Mouse (Mus musculus) adrenal gland (tissue): Measurements from ENCODE around the gene Slc26a11.
"Not testable (repeated sequence)": the region's sequence is repeated elsewhere in the genome, so short reads cannot be mapped to it uniquely, and the experiment has no call there.

Experiments used
- intact Hi-C: fragments of 180-260 bp; cut with DNase I; formaldehyde crosslinking; loops from one replicate; pipeline ENCODE4 v1.15.1; 2025

Slc26a11 gene

DNA sequence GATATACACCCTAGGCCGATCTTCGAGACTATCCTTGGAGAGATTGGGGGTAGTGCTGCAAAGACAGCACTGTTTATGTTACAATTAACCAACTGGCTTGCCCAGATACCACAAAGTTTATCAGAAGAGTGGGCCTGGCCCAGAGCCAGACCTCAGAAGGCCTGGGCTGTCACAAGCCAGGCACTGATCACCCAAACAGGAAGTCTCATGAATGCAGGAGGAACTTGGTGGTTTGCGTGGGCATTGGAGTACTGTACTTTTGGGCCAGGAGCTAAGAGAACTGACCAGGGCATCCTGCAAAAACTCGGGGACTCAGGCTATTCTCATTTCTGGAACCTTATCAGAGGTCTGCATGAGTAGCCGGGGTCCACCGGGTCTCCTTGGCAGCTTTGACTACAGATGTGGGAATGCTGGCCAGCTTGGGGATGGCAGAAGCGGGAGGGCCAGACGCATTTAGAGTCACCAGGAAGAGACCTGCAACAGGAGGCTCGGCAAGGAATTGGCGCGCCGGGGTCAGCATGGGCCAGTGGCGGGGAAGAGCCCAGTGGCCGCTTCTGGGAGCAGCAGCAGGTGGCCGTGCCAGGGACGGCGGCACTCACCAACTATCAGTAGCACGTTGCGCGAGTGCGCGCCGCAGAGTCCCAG is 437 bp upstream of the Slc26a11 start:
- intact Hi-C loops = loop anchor here (5.0 kb wide), 1 partner anchor 37 kb away; the partner anchor contains the start of gene Rnf213

DNA sequence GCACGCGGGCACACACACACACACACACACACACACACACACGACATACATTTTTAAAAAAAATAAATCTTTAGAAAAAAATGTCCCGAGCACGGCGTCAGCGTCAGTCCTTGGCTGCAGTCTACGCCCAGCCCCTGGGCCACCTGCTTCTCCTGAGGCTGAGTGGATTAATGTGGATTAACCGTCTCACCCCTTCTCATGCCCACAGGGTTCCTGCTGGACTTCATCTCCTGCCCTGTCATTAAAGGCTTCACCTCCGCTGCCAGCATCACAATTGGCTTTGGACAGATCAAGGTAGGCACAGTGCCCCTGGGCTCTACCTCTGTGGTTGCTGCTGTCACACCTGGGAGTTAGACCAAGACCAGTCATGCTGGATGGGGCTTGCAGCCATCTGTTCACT is 3.7 kb downstream of the Slc26a11 start:
- intact Hi-C loops = loop anchor here (5.0 kb wide), 1 partner anchor 33 kb away; the partner anchor contains the start of gene Rnf213

DNA sequence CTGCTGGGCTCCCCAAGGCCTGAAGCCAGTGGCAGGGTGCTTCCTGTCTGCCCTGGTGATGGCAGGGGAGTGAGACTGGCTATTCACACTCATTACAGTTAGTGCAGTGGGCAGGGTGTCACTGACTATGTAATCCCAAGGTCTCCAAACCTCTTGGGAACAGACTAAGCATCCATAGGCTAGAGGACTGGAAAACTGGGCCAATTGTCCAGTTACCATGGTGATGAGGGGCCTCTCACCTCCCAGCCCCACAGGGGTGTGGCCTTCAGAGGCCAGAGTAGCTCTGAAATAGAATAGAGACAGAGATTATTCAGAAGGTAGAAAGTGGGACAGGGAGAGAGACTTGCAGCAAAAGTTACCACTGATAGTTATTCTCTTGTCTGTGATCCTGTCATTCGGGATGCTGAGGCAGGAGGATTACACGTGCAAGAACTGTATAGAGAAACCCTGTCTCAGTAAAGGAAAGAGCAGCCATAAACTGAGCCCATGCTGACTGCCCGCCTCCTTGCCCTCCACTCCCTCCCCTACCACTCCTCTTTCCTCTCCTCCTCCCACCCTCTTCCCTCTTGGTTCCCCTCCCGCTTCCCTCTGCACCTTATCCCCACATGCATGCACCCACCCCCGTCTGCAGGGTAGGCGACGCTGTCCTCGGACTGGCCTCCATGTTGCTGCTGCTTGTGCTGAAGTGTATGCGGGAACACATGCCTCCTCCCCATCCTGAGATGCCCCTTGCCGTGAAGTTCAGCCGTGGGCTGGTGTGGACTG is 7.6 kb downstream of the Slc26a11 start:
- intact Hi-C loops = loop anchor here (2.0 to 5.0 kb wide), 3 partner anchors 24 to 56 kb away; partner anchors contain the start of gene Card14

DNA sequence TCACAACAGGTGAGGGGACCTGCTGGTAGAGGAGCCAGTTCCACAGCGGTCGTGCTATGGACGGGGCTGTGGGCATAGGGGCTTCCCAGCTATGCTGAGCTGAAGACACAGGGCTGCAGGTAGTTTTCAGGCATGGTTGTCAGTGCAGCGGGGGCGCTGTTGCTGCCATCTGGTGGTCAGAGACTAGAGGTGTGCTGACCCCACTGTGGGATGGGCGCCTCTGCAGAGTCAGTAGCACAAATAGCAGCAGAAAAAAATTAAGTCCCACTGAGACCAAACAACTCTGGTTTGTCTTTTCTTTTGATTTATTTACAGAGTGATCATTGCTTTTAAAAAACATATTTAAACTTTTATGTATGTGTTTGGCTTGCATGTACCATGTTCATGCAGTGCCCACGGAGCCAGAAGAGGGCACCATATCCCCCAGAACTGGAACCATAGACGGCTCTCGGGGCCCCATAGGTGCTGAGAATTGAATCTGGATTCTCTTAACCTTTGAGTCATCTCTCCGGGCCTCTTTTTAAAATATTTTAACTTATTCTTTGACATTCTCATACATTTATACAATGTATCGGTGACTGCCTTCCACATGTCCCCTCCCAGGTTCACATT is 8.3 kb downstream of the Slc26a11 start:
- intact Hi-C loops = loop anchor here (2.0 to 5.0 kb wide), 3 partner anchors 25 to 56 kb away; partner anchors contain the start of gene Card14

DNA sequence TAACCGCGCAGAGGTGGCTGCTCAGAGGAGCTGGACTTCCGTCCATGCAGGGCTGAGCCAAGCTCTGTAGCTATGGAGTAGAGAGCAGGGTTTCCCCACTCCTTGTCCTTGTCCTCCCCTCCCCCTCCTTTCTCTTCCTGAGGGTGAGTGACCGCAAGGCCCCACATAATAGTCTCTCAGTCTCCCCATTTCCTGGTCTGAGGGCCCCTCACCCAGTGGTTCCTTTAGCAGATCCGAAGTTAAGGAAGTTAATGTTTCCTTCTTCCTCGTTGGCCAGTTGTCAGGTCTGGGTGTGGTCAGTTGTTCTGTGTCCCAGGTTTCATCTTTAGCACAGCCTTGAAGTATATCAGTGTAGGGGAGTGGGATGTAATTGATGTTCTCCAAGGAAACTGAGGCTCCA is 20.1 kb downstream of the Slc26a11 start:
- intact Hi-C loops = no loop called here

DNA sequence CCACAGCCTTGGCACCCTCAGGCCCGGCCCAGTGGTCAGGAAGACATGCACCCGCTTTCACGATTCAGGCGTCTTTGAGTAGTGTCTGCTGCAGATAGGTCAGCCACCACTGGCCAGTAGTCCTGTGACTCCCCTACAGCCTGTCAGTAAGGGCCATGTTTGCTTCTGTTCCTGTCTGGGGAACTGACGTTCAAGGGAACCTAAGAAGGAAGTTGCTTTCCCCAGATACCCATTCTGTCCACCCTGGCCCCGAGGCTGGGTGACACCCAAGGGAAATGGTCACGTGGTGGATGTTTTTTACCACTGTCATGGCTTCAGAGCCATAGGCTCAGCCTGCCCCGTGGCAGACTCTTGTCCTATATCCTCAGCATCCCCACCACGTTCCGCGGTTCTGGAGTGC is 22.0 kb downstream of the Slc26a11 start:
- intact Hi-C loops = no loop called here

DNA sequence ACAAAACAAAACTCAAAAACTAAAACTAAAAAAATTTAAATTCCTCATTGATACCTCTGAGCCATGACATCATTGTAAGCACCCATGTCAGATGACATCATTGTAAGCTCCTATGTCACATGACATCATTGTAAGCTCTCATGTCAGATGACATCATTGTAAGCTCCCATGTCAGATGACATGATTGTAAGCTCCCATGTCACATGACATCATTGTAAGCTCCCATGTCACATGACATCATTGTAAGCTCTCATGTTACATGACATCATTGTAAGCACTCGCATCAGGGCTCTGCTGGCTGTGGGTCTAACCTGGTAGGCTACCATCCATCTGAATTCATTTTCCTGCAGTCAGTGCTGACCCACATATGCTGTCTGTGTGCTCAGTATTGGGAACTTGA is 23.2 kb downstream of the Slc26a11 start:
- intact Hi-C loops = no loop called here

DNA sequence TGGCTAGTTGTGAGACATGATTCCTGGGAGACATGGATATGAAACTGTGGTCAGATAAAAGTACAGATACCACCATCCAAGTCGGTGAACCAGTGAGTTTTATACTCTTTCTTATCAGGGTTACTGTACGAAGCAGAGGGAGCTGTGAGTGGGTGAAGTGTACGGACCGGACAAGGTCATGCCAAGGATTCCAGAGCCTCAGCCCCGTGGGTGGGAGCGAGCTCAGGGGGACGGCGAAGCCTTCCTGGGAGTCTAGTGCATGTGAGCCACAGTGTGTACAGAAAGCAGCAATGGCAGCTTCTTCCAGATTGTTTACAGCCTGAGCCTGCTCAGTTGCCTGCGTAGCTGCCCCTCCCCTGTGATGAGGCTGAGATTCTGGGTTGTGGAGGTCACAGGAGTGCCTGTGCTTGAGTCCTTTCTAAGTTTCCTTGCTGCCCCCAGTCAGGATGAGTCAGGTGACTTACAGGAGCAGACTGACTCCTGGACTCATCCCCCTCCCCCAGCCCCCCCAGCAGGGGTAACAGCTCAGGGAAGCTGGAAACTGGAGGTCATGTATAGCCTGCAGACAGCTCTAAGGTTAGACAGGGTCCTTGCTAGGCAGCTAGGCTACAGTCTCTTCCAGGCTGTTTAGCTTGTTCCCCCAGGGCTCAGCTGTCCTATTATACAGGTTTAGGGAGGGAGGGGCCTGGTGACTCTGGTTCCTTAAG is 26.4 kb downstream of the Slc26a11 start:
- intact Hi-C loops = no loop called here

DNA sequence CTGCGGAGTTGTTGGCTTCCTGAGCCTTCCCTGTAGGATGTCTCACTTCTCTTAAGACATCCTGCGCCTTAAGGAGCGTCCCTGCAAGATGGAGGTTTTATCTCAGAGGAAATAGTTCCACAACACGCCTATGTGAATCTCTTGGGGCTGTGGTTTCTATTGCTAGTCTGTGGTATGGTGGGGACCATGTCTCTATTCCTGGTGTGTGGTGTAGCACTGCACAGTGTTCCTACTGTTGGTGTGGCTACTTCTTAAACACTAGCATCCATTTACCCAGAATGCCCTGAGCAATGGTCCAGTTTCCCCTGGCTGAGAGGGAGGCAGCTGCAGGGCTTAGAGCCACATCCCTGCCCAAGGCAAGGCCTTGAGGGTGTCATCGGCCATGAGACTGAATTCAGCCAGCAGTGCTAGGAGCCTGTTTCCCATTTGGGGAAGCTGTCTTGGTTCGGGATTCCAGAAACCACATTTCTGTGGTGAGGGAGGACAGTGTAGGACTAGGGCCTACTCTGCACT is 27.0 kb downstream of the Slc26a11 start:
- intact Hi-C loops = no loop called here

DNA sequence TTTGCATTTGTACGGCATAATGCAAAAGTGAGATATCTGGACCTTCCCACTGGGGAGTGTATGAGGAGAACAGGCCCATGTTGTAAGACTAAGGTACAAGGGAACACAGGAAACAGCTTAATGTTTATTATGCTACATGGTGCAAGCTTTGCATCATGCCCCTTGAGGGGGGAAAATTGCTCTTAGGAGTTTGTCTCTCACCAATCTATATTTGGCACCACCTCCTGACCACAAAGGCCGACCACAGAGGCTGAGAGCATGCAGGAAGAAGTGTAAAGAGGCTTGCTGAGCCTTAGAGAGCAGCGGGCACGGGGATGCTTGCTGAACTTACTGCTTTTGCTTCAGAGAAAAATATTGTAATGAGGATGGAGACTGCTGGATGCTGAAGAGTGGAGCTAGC is 29.5 kb downstream of the Slc26a11 start:
- intact Hi-C loops = no loop called here

DNA sequence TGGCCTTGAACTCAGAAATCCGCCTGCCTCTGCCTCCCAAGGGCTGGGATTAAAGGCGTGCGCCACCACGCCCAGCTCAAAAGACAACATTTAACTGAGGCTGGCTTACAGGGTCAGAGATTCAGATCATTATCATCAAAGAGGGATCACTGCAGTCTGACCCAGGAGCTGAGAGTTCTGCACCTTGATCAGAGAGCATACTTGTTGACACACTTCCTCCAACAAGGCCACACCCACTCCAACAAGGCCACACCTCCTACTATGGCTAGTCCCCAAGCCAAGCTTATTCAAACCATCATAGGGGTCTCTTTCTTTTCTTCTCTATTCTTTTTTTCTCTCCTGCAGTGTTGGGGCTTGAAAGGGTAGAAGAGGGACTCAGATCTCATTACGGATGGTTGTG is 30.9 kb downstream of the Slc26a11 start:
- intact Hi-C loops = no loop called here

DNA sequence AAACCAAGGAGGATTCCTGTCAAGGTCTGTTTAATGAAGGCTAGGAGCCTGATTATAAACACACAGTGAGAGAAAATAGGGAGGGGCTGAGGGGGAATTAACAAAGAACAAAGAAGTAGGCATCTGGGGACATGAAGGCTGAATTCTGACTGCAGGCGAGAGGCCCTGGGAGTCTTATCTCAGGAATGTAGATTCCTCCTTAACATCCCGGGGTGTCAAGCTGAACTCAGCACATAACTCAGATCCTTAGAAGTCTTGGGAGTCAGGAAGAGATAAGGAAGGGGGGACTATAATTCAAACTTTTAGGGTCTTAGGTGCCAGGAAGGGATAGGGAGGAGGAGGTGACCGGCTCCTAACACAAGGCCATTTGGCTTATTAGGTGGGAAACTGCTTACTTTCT is 31.9 kb downstream of the Slc26a11 start:
- intact Hi-C loops = not testable (repeated sequence)

DNA sequence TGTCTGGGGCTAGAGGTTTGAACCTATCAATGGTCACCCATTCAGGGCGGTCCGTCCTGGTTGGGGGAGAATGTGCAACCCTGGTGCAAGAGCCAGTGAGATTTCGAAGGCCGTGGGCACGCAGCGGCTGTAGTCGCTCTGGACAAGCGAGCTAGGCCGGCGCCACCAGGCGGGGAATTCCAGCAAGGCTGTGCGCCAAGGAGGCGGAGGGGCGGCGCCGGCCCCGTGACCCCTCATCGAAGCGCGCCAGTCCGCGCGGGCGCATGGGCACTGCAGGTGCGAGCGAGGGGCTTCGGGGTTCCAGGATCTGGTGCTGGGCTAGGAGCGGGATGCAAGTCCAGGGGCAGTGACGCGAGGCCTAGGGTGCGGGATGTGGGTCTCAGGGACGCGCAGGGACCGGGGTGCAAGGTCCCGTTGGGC is 34.5 kb downstream of the Slc26a11 start:
- intact Hi-C loops = loop anchor here (5.0 kb wide), 1 partner anchor 33 kb away; the partner anchor contains the start of genes Sgsh and Slc26a11

DNA sequence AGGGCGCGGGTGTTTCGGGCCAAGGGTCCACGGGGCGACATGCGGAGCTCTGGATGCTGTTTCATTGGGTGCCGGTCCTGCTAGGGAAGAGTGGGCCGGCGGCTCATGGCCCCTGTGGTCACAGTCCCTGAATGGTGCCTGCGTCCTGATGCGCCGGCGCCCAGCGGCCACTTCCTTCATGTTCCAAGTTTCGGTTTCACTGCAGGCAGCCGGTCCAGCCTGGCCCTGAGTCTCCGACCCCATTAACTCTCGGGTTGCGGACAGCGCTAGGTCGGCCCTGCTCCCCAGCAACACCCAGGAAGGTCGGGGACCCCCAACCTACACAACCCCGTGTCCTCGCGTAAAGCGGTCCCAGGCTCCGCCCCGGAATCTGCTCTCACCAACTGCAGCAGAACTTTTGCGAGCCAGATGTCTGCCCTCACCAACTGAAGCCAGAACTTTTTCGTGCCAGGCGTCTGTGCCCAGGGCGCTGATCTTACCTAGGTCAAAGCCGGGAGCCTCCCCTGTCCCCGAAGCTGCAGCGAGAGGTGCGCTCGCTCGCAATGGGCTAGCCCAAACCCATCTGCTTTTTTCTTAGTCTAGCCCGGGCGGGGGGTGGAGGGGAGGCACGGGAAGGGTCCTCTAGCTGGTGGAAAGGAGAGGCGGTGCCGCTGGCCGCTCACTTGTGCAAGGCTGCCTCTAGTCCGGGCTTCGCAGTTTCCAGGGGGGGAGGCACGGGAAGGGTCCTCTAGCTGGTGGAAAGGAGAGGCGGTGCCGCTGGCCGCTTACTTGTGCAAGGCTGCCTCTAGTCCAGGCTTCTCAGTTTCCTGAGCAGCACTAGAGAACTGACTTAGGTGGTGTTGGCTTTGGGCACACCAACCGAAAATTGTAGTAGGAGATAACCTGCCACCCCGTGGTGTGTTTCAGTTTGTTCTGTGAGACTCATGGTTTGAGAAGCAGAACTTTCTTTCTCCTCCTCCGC is 35.2 kb downstream of the Slc26a11 start:
- intact Hi-C loops = loop anchor here (5.0 kb wide), 1 partner anchor 33 kb away; the partner anchor contains the start of genes Sgsh and Slc26a11

DNA sequence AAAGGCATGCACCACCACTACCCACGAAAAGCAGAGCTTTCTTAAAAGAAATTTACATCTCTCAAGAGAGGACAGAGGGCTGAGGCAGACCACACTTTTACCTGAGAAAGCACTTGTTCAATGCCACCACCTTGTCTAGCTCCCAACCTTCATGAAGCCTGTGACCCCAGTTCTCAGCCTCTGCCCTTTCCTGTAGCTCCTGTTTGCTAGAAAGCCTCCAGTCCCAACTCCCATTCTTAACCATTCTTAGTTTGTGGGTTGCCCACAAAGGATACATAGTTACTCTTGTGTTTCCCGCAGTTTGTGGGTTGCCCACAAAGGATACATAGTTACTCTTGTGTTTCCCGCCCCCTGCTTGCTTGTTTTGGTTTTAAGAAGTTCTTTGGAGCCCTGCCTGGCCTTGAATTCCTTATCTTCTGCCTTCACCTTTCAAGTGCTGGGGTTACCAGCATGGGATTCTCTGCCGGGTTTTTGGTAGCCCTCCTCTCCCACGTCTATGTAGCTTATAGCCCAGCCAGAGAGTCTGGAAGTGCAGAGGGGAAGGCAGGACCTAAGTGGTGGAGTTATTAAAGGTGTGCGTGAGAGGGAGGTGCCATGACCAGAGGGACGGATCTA is 36.1 kb downstream of the Slc26a11 start:
- intact Hi-C loops = loop anchor here (5.0 kb wide), 1 partner anchor 34 kb away; the partner anchor contains the start of genes Sgsh and Slc26a11

DNA sequence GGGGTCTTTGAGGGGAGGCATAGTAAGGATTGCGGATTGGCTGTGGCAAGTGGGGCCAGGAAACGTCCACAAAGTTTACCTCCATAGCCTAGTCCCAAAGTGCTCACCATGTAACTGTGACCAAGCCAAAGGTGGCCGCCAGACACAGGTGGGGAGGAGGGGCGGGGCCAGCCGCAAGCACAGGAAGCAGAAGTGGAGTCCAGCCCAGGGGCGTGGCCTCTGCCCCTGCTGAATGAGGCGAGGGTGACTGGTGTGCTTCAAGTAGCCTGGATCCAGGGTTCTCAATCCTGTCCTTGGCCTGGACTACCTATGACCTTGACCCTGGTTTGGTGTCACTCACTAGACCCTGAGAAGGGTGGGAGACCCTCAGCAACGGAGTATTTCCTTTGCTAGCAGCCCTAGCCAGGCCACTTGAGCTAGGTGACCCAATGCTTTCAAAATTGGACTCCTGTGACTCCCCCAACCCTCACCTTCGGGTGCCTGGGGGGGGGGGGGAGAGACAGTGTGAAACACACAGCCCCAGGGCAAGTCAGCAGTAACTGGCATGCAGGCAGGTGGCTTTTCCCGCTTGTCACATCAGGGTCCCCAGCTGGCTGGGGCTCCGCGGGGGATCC is 36.8 kb downstream of the Slc26a11 start:
- intact Hi-C loops = loop anchor here (5.0 kb wide), 1 partner anchor 35 kb away; the partner anchor contains the start of genes Sgsh and Slc26a11

DNA sequence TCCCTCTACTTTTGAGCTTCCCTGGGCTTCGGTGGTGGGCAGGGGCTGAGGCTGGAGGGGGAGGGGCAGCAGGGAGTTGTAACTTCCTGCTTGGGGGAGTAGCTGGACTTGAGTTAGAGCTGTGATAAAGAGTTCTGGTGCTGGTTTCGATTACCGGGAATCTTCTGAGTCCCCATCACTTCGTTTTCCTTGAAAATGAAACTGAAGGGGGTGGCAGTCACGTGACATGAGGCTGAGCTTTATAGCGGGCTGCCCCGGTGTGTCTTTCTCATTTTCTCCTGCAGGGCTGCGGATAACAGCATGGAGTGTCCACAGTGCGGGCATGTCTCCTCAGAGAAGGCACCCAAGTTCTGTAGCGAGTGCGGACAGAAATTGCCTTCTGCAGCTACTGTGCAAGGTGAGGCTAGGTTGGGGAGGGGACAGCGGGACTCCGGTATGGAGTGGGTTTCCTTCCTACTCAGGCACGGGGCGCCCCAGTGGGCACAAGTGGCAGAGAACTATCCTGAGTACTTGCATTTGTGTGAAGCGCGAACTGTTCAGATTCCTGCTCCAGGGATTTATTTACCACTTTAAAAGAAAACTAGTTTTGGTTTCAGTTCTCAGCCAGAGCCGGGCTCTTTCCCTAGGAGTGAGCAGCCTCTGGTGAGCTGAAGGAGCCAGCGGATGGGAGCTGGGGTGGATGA is 37.6 kb downstream of the Slc26a11 start, which contains the start of gene Rnf213:
Gene Rnf213 (plus strand): TSS at position 301 of the 683 bp plus-strand sequence.
- intact Hi-C loops = loop anchor here (5.0 kb wide), 1 partner anchor 36 kb away; the partner anchor contains the start of genes Sgsh and Slc26a11

DNA sequence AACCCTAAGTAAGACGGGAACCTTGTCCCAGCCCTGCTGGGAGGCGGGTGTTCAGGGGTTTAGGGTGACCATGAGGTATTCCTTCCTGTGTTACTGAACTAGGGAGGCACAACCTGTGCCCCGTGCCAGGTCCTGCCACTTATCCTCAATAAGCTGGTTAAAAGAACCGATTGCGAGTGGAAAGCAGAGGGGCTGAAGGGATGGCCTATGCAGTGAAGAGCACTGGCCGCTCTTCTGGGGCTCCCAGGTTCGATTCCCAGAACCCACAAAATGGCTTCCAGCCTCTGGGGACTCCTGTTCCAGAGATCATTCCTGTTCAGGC is 38.1 kb downstream of the Slc26a11 start:
- intact Hi-C loops = loop anchor here (5.0 kb wide), 1 partner anchor 36 kb away; the partner anchor contains the start of genes Sgsh and Slc26a11
